Mouse (Mus musculus): ENCODE results near the gene Dnal4.

Dnal4 gene

DNA sequence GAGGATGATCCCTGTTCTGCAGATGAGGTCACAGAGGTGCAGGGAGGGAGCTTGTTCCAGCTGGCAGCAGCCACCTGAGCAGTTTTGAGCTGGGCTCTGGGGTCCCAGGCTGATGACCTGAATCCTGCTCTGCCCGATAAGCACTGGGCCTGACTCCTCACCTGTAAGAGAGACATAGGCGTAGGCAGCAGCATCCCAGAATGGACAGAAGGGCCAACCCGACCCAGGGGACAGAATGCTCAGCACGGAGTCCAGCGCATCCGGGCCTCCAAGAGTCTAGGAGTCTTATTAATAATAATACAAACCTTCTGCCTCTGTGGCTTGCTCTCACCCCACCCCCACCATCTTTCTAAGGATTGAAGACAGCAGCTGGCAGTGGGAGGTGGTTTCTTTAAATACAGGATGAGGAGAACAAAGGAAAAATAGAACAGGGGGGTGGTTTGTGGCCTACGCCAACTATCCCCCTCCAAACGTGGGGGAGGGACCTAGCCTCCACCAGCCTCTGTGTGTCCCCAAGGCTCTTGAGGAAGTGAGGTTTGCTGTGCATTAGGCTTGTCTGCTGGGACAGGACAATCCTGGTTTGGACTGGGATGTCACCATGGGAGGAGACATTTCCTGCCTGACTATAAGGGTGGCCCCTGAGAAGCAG is 21.5 kb downstream of the Dnal4 start:
- ChIA-PET CTCF (interaction anchor here in 2 of 4 experiments (0.6 to 1.8 kb wide), 6 partner anchors 8 to 584 kb away, joined by 3 to 7 read pairs (median 4); no protein-coding TSS in a partner anchor), POLR2A (interaction anchor here in 3 of 4 experiments (0.5 to 1.3 kb wide), 4 partner anchors 8 to 230 kb away, joined by 3 to 4 read pairs (median 4); no protein-coding TSS in a partner anchor)

DNA sequence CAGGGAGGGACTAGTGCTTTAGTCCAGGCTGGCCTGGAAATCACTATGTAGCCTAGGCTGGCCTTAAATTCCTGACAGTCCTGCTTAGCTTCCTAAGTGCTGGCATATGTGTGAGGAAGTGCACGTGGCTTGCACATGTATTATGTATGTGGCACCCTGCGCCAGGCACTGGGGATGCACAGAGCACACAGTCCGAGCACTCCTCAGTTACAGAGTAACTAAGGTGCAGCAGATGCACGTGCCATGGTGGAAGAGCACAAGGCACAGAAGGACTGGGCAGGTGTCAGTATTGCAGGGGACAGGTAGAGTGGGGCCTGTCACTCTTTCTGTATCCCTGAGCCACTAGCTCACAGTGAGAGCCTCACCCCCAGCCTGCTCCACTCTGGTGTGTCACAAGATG is 22.5 kb downstream of the Dnal4 start:
- POLR2A ChIA-PET, result no interaction called here
- CTCF ChIA-PET, result interaction anchor here in 2 of 4 experiments (1.2 to 1.8 kb wide), 3 partner anchors 7 to 311 kb away, joined by 3 to 4 read pairs (median 4); no protein-coding TSS in a partner anchor

DNA sequence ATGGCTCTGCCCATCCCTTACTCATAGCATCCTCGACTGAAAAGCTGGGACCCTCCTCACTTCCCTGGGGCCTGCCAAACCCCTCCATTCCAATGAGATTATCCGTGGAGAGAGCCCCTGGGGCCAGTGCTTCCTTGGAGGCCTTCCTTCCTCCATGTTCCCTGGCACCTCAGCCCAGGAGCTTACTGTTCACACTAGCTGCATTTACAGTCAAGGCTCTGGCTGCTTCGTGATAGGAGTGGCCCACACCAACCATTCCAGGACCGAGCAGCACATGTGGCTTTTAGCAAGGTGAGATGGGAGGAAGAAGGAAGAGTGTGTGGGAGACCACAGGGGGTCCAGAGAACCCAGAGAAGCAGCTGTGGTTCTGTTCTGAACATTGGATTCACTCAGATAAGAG is 23.8 kb downstream of the Dnal4 start:
- POLR2A ChIA-PET, result interaction anchor here in 2 of 4 experiments (0.9 to 2.8 kb wide), 15 partner anchors 9 to 330 kb away, joined by 3 to 11 read pairs (median 4); partner anchors contain the start of gene Cbx7 (in 1 of the 2)

DNA sequence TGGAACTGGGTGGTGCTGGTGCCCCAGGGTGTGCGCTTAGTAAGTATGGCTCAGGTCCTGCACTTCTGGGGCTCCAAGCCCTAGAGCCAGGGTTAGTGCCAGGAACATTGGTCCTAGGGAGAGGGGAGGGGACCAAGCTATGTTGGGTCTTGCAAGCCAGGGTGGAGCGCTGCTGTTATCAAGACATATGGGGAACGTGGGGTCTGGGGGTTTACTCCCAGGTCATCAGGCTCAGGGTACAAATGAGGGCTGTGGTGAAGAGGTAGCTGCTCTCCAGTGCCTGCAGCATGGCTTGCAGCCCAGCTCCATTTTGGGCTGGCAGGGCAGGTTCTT is 24.3 kb downstream of the Dnal4 start:
- ChIA-PET POLR2A (interaction anchor here (0.6 to 2.8 kb wide), 25 partner anchors 9 to 340 kb away, joined by 3 to 11 read pairs (median 4); partner anchors contain the start of genes Nptxr (in 2 of the 4) and Cbx7 (in 1 of the 4)), CTCF (interaction anchor here (0.6 to 2.5 kb wide), 70 partner anchors 8 to 908 kb away, joined by 3 to 20 read pairs (median 4); partner anchors contain the start of genes Cby1 (in 2 of the 4), Fam227a (in 2 of the 4), Gtpbp1 (in 2 of the 4) and Npcd (in 1 of the 4))

More for the DNA sequence above, 23.8 kb downstream of the Dnal4 start:
- CTCF ChIA-PET, result interaction anchor here (0.7 to 2.5 kb wide), 22 partner anchors 9 to 485 kb away, joined by 3 to 12 read pairs (median 4); partner anchors contain the start of genes Cby1 (in 1 of the 4) and Fam227a (in 1 of the 4)

DNA sequence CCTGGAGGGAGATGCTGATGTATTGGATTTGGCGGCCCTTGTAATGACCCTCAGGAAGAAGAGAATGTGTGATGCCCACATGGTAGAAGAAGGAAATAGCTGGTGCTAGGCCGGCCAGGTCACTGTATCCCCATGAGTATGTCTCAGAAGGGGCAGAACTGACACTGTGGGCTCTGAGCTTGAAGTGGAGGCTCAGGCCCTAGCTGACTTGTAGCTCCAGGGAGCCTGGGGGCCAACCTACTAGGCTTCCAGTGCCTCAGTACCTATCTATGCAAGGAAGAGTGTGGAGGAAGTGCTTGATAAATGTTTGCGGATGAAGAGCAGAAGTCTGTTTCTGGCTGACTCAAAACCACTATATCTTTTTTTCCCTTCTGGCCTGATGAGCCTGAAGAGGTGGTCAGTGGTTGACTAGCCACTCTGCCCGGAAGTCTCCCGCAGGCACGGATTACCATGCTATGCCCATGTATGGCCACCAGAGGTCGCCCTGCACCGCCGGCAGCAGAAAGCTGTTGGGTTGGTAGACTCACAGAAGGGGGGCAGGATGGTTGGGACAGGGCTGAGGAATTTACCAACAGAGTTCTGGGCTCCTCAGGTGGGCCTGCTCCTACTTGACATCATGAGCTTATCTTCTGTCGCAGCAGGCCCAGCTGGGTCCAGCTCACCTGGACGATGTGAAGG is 24.8 kb downstream of the Dnal4 start:
- ChIA-PET CTCF (interaction anchor here (0.6 to 2.5 kb wide), 76 partner anchors 8 to 908 kb away, joined by 3 to 20 read pairs (median 4); partner anchors contain the start of genes Cby1 (in 2 of the 4), Fam227a (in 2 of the 4), Gtpbp1 (in 2 of the 4) and Npcd (in 1 of the 4)), POLR2A (interaction anchor here (0.5 to 2.8 kb wide), 32 partner anchors 8 to 544 kb away, joined by 3 to 11 read pairs (median 4); partner anchors contain the start of genes Nptxr (in 2 of the 4), Cbx7 (in 1 of the 4) and Rps19bp1 (in 1 of the 4))

GRCm38 (mm10) chr15:79751772-79752171 is 25.9 kb downstream of the Dnal4 start:
- ChIA-PET CTCF (interaction anchor here (0.6 to 2.5 kb wide), 12 partner anchors 12 to 1473 kb away, joined by 3 to 16 read pairs (median 7); partner anchors contain the start of genes Apobec3 (in 1 of the 4), Cby1 (in 1 of the 4) and Fam227a (in 1 of the 4)), POLR2A (interaction anchor here in 3 of 4 experiments (0.8 to 2.8 kb wide), 13 partner anchors 10 to 176 kb away, joined by 3 to 11 read pairs (median 4); no protein-coding TSS in a partner anchor)

DNA sequence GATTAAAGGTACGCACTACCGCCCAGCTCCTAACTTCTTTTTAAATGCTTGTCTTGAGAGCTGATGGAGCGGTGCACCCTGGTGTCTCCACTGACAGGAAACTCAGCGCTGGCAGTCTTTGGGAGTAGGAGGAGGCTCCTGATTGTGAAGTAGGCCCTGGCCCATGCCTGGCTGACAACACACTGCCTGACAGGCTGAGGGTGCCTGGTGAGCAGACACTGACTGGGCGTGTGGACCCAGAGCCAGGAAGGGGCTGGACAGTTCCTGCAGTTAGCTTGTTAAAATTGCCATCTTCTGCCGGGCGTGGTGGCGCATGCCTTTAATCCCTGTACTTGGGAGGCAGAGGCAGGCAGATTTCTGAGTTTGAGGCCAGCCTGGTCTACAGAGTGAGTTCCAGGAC is 27.4 kb downstream of the Dnal4 start:
- POLR2A ChIA-PET, result interaction anchor here in 3 of 4 experiments (1.0 to 1.5 kb wide), 3 partner anchors 9 to 44 kb away, joined by 3 to 4 read pairs (median 3); no protein-coding TSS in a partner anchor

GRCm38 (mm10) chr15:79749162-79749561 is 28.5 kb downstream of the Dnal4 start:
- ChIA-PET POLR2A (interaction anchor here in 3 of 4 experiments (0.6 to 2.4 kb wide), 28 partner anchors 9 to 506 kb away, joined by 3 to 12 read pairs (median 5); partner anchors contain the start of genes Gtpbp1 (in 2 of the 3), Atf4 (in 1 of the 3), Cbx7 (in 1 of the 3) and Dmc1 (in 1 of the 3)), CTCF (interaction anchor here in 3 of 4 experiments (0.5 to 2.6 kb wide), 19 partner anchors 10 to 317 kb away, joined by 3 to 10 read pairs (median 4); partner anchors contain the start of gene Fam227a (in 1 of the 3))

More for the DNA sequence above, 27.4 kb downstream of the Dnal4 start:
- CTCF ChIA-PET, result interaction anchor here in 3 of 4 experiments (0.5 to 2.2 kb wide), 6 partner anchors 10 to 887 kb away, joined by 3 to 10 read pairs (median 4); partner anchors contain the start of gene Fam227a (in 1 of the 3)

GRCm38 (mm10) chr15:79747998-79748397 is 29.7 kb downstream of the Dnal4 start:
- POLR2A ChIA-PET, result interaction anchor here (0.6 to 2.4 kb wide), 54 partner anchors 7 to 963 kb away, joined by 3 to 12 read pairs (median 4); partner anchors contain the start of genes Gtpbp1 (in 3 of the 4), Josd1 (in 2 of the 4), Atf4 (in 1 of the 4) and Cbx7 (in 1 of the 4)
- CTCF ChIA-PET, result interaction anchor here (0.5 to 2.6 kb wide), 57 partner anchors 8 to 1049 kb away, joined by 3 to 11 read pairs (median 4); partner anchors contain the start of gene Gtpbp1 (in 1 of the 4)

DNA sequence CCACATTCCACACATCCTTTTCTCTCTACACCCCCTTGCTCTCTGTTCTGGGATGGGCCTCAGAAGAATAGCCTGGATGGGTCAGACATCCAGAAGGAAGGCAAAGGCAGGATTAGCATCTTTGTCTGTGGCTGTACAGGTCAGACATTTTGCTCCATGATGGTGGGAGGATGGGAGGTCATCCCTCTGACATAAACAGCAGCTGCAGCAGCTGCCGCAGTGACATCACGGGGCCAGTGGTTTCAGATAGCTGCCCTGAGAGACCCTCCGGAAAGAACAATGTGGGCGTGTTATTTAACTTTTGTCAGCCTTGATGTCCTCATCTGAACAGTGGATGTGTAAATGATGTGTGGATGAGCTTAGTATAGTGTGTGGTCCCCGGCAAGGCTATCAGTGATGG is 31.8 kb downstream of the Dnal4 start:
- ChIA-PET CTCF (interaction anchor here in 2 of 4 experiments (0.5 to 1.6 kb wide), 5 partner anchors 10 to 780 kb away, joined by 3 to 4 read pairs (median 3); no protein-coding TSS in a partner anchor), POLR2A (interaction anchor here in 3 of 4 experiments (0.5 to 3.6 kb wide), 18 partner anchors 8 to 510 kb away, joined by 3 to 13 read pairs (median 3); partner anchors contain the start of genes Atf4 (in 1 of the 3), Cby1 (in 1 of the 3) and Fam227a (in 1 of the 3))

DNA sequence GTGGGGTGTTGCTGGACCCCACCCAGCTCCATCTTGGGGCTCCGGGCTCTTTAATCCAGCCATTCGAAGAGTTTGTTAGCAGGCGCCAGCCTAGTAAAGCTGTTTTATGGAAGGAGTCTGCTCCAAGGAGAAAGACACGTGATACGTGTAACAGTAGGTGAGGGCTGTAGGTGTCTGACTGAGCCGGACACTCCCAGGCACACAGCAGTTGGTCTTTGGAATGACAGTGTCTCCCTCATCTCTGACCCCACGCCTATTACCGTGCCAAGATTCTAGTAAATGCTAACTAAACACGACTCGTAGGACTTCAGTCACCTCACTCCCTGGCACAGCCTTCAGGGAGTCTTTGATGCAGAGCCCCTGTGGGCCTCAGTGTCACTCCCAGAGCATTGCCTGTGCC is 32.3 kb downstream of the Dnal4 start:
- ChIA-PET CTCF (interaction anchor here in 2 of 4 experiments (0.8 to 1.6 kb wide), 6 partner anchors 8 to 87 kb away, joined by 3 to 5 read pairs (median 3); no protein-coding TSS in a partner anchor), POLR2A (interaction anchor here in 3 of 4 experiments (0.7 to 3.6 kb wide), 20 partner anchors 8 to 510 kb away, joined by 3 to 13 read pairs (median 4); partner anchors contain the start of genes Atf4 (in 1 of the 3), Cby1 (in 1 of the 3), Fam227a (in 1 of the 3) and Gtpbp1 (in 1 of the 3))

GRCm38 (mm10) chr15:79744742-79745141 is 32.9 kb downstream of the Dnal4 start:
- CTCF ChIA-PET, result interaction anchor here in 2 of 4 experiments (0.8 to 1.8 kb wide), 6 partner anchors 8 to 88 kb away, joined by 3 to 8 read pairs (median 4); no protein-coding TSS in a partner anchor
- POLR2A ChIA-PET, result interaction anchor here in 3 of 4 experiments (0.7 to 3.6 kb wide), 18 partner anchors 9 to 511 kb away, joined by 3 to 13 read pairs (median 4); partner anchors contain the start of genes Atf4 (in 1 of the 3), Cby1 (in 1 of the 3), Fam227a (in 1 of the 3) and Gtpbp1 (in 1 of the 3)

DNA sequence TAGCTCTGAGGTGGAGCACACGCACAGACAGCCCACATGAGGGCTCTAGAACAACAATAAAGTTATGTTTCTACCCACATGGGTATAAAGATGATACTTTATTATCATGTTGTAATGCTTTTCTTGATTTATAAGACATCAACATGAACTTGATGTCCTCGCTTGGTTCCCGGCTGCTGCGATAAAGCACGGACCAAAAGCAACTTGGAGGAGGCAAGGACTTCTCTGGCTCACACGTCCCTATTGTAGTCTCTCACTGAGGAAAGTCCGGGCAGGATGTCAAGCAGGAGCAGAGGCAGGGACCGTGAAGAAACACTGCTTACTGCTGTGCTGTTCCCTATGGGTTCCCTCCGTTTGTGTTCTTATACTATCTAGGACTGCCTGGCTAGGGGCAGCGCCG is 33.6 kb downstream of the Dnal4 start:
- CTCF ChIA-PET, result interaction anchor here in 3 of 4 experiments (0.6 to 1.8 kb wide), 5 partner anchors 9 to 1377 kb away, joined by 3 to 8 read pairs (median 5); no protein-coding TSS in a partner anchor
- POLR2A ChIA-PET, result interaction anchor here in 3 of 4 experiments (0.6 to 3.6 kb wide), 8 partner anchors 10 to 511 kb away, joined by 3 to 13 read pairs (median 4); partner anchors contain the start of genes Gtpbp1 (in 2 of the 3) and Atf4 (in 1 of the 3)

DNA sequence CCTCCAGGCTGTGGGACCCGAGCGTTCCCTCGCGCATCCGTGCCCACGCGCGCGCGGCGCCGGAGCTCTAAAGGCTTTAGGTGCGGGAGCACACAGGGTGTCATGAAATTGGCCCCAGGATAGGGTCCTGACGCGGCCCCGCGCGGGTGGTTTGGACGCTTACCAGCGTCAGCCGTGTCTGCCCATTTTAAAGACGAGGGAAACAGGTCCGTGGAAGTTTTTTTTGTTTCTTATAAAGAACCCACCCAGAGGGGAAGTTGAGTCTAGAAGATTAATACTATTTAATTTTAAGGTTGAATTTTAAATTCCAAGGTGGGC is 35.0 kb downstream of the Dnal4 start:
- ChIA-PET CTCF (no interaction called here), POLR2A (interaction anchor here in 2 of 4 experiments (1.4 kb wide), 2 partner anchors 32 to 334 kb away, joined by 3 read pairs; no protein-coding TSS in a partner anchor)

GRCm38 (mm10) chr15:79741921-79742705 is 35.5 kb downstream of the Dnal4 start, which contains the start of gene Sun2:
Sun2 (minus strand) TSS chr15:79742536.
- ChIA-PET POLR2A (interaction anchor here in 3 of 4 experiments (0.8 to 1.6 kb wide), 10 partner anchors 10 to 335 kb away, joined by 3 to 5 read pairs (median 3); partner anchors contain the start of genes Gtpbp1 (in 1 of the 3) and Josd1 (in 1 of the 3)), CTCF (interaction anchor here in 1 of 4 experiments (0.9 kb wide), 1 partner anchor 77 kb away, joined by 3 read pairs; no protein-coding TSS in a partner anchor)

Measured in embryonic stem cell, embryonic (primary cell).